Mouse (Mus musculus) midbrain, postnatal 0 days (tissue): Measurements from ENCODE around the gene Rreb1. TPM values are rescaled to one million over a fixed set of nuclear protein-coding genes. Genes with fewer than 3 reads are reported as not detected.

Experiments
- ATAC-seq: fragments of 200-750 bp; cut with Nextera tagmentation; 2 replicates; pipeline ENCODE4 v1.8.0; 2017; ENCODE audit warnings: moderate number of reproducible peaks, mild to moderate bottlenecking, moderate TSS enrichment, moderate library complexity; ENCODE audit not compliant: low FRiP score
- DNase-seq: peaks from one replicate; pipeline ENCODE4 v3.0.0-alpha.2; 2015; ENCODE audit warnings: low spot score
- H3K27ac ChIP-seq: fragments of 300-500 bp; sonication (generic); 2 replicates; pipeline ENCODE4 v1.5.1; 2014; ENCODE audit warnings: low read depth, mild to moderate bottlenecking, low read length, mixed read lengths
- H3K27me3 ChIP-seq: fragments of 300-500 bp; sonication (generic); 2 replicates; pipeline ENCODE4 v1.6.1; 2014; ENCODE audit warnings: low read length, control low read depth, mixed read lengths; ENCODE audit not compliant: insufficient read depth
- H3K36me3 ChIP-seq: fragments of 300-500 bp; sonication (generic); 2 replicates; pipeline ENCODE4 v1.6.1; 2014; ENCODE audit warnings: low read length, control low read depth, mixed read lengths; ENCODE audit not compliant: insufficient read depth
- H3K4me1 ChIP-seq: fragments of 300-500 bp; sonication (generic); 2 replicates; pipeline ENCODE4 v1.6.1; 2014; ENCODE audit warnings: mild to moderate bottlenecking, control low read depth, antibody characterized with exemption, low read length, mixed read lengths; ENCODE audit not compliant: insufficient read depth
- H3K4me2 ChIP-seq: fragments of 300-500 bp; sonication (generic); 2 replicates; pipeline ENCODE4 v1.6.1; 2014; ENCODE audit warnings: low read depth, mild to moderate bottlenecking, low read length, mixed read lengths; ENCODE audit not compliant: poor library complexity, severe bottlenecking
- H3K4me3 ChIP-seq: fragments of 300-500 bp; sonication (generic); 2 replicates; pipeline ENCODE4 v1.5.1; 2014; ENCODE audit warnings: low read depth, mild to moderate bottlenecking, low read length, moderate library complexity
- H3K9ac ChIP-seq: fragments of 300-500 bp; sonication (generic); replicated peaks from 2 replicates; pipeline ENCODE4 v1.6.1; 2014; ENCODE audit warnings: mild to moderate bottlenecking, low read length, moderate library complexity, mixed read lengths; ENCODE audit not compliant: poor library complexity, severe bottlenecking
- H3K9me3 ChIP-seq: fragments of 300-500 bp; sonication (generic); 2 replicates; pipeline ENCODE4 v1.6.1; 2016; ENCODE audit warnings: low read length, control low read depth
- CTCF ChIP-seq: IDR thresholded peaks from 2 replicates; pipeline ENCODE4 v1.5.1; 2016; ENCODE audit warnings: antibody characterized with exemption, mild to moderate bottlenecking
- WGBS: fragments of 180-500 bp; shearing (Covaris S2); extraction: QIAGEN DNeasy Blood & Tissue Kit; methylation state at CpG from one replicate; pipeline ENCODE4 v1.1.7; 2014; 5-methylcytosine and 5-hydroxymethylcytosine counted together
- polyA plus RNA-seq: library from polyadenylated mRNA; unstranded; fragments of >200 nt; fragmentation: Nextera tagmentation; extraction: Ambion mirVana; gene quantifications from 2 replicates; pipeline ENCODE4 v1.2.1, GENCODE M21; 2015
- total RNA-seq: library from RNA; depleted of rRNA; stranded (reverse); fragments of >200 nt; gene quantifications from 2 replicates; pipeline ENCODE4 v1.2.3, GENCODE M21; 2014

The Rreb1 gene
- total and polyA plus RNA-seq, 2 experiments from 2014 or later = 2.0 to 4.3 TPM

DNA sequence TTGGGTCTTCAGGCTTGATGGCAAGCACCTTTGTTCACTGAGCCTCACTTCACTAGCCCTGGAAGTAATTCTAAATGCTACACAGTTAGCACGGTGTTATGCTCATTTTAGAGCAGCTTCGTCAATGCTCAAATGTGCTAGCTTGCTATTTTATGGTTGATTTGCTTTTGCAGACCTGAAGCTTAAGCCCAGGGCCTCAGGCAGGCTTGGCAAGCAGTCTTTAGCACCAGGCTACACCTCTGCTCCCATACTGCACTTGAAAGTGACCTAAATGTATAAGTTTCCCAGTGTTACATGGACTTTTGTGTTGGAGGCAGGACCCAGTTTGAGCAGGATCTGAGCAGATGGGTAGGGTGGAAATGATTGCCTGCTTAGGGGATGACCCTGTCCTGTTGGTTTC is 97.7 kb downstream of the Rreb1 start:
- no peak for ATAC-seq
- Histone ChIP-seq H3K4me2 (no peak overlapping the region), H3K27ac (no peak overlapping the region)

GRCm38 (mm10) chr13:37876366-37876765 is 98.2 kb downstream of the Rreb1 start:
- 81% methylated on average over 5 of the region's 5 CpGs for WGBS
- H3K9me3 ChIP-seq = no peaks in the 10 kb centered on the region
- no peak overlapping the region for H3K4me3 ChIP-seq
- DNase-seq (no peak), ATAC-seq (no peak)
- no peak for TF ChIP-seq CTCF
- no peaks in the 10 kb centered on the region for H3K27me3 ChIP-seq
- H3K9ac ChIP-seq = no peak overlapping the region
- H3K27ac ChIP-seq = no peak overlapping the region
- H3K4me2 ChIP-seq = no peak overlapping the region
- H3K4me1 ChIP-seq = no peaks in the 10 kb centered on the region
- H3K36me3 ChIP-seq = no peaks in the 10 kb centered on the region

More for the DNA sequence above, 97.7 kb downstream of the Rreb1 start:
- Histone ChIP-seq H3K9ac (no peak overlapping the region), H3K9me3 (no peaks in the 10 kb centered on the region), H3K36me3 (no peaks in the 10 kb centered on the region), H3K4me3 (no peak overlapping the region), H3K27me3 (no peaks in the 10 kb centered on the region), H3K4me1 (no peaks in the 10 kb centered on the region)
- WGBS = 83% methylated on average over 2 of the region's 2 CpGs
- no peak for TF ChIP-seq CTCF
- DNase-seq = no peak

DNA sequence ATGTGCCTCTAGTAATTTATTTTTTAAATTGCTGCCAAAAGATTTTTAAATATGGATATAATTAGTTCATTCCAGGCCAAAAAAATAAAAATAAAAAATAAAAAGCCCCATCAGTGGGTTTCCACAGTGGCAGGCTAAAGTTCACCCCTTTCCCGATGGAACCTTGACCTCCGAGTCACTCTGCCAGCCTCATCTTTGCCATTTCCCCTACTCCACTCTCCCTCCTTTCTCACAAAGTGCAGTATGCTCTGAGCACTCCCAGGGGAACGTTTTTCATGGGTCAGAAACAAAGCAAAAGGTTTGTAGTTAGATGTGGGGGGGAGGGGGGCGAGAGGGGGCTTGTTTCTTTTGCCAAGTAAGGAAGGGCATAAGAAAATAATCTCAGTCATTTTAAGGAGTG is 98.6 kb downstream of the Rreb1 start:
- WGBS = 73% methylated on average over 4 of the region's 4 CpGs
- TF ChIP-seq CTCF = no peak
- H3K36me3 ChIP-seq = no peaks in the 10 kb centered on the region
- H3K9me3 ChIP-seq = no peaks in the 10 kb centered on the region
- no peaks in the 10 kb centered on the region for H3K4me1 ChIP-seq
- no peak overlapping the region for H3K4me2 ChIP-seq
- ATAC-seq (no peak), DNase-seq (no peak)
- H3K9ac ChIP-seq = no peak overlapping the region
- H3K27ac ChIP-seq = no peak overlapping the region
- H3K4me3 ChIP-seq = no peak overlapping the region
- H3K27me3 ChIP-seq = no peaks in the 10 kb centered on the region

DNA sequence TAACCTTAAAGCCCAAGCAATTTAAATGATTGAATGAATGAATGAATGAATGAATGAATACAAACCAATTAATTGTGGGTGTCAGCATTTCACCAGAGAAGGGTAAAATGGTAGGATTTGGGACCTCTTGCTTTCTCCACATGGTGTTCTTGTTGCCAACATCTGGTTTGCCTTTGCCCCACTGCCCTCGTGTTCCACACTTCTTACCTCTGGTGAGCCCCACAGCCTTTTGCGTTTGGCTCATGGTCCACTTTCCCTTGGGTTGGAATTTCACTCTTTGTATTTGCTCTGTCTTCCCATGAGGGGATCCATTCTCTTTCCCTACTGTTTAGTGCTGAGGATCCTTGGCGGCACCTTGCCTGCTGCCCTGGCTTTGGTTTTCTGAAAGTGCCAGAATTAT is 99.0 kb downstream of the Rreb1 start:
- Histone ChIP-seq H3K27me3 (no peaks in the 10 kb centered on the region), H3K4me2 (no peak overlapping the region), H3K27ac (no peak overlapping the region), H3K4me1 (no peaks in the 10 kb centered on the region), H3K9ac (no peak overlapping the region), H3K4me3 (no peak overlapping the region), H3K9me3 (no peaks in the 10 kb centered on the region), H3K36me3 (no peaks in the 10 kb centered on the region)
- TF ChIP-seq CTCF = no peak
- ATAC-seq = no peak
- 79% methylated on average over 3 of the region's 3 CpGs for WGBS
- DNase-seq = no peak

- 92% methylated on average over 2 of the region's 2 CpGs for WGBS
- no peak for DNase-seq
- Histone ChIP-seq H3K4me2 (no peak overlapping the region), H3K4me3 (no peak overlapping the region), H3K9me3 (no peaks in the 10 kb centered on the region), H3K27ac (no peak overlapping the region), H3K9ac (no peak overlapping the region), H3K27me3 (no peaks in the 10 kb centered on the region), H3K36me3 (no peaks in the 10 kb centered on the region), H3K4me1 (no peaks in the 10 kb centered on the region)
- ATAC-seq = no peak
- TF ChIP-seq CTCF = no peak
Observed at GRCm38 (mm10) chr13:37878918-37879331, 100.7 kb downstream of the Rreb1 start.

- Histone ChIP-seq H3K4me2 (no peak overlapping the region), H3K4me1 (no peaks in the 10 kb centered on the region), H3K27me3 (no peaks in the 10 kb centered on the region), H3K9ac (no peak overlapping the region), H3K9me3 (no peaks in the 10 kb centered on the region), H3K36me3 (no peaks in the 10 kb centered on the region), H3K27ac (no peak overlapping the region), H3K4me3 (no peak overlapping the region)
- no peak for ATAC-seq
- 69% methylated on average over 5 of the region's 5 CpGs for WGBS
- no peak for TF ChIP-seq CTCF
- DNase-seq = no peak
Observed at GRCm38 (mm10) chr13:37879556-37879955, 101.4 kb downstream of the Rreb1 start.
